Mouse (Mus musculus): ENCODE measurements at regions not wholly inside any gene's neighbourhood (a gene's known extent, or its start where the extent isn't known, plus 50 kb on each side); places are given as distances from the start of the nearest gene placed in this dataset.

GRCm38 (mm10) chr10:24410885-24411284, 184.4 kb upstream of the Ccn2 start:
- 83% methylated on average over 4 of the region's 4 CpGs for WGBS
- no peaks in the 10 kb centered on the region for H3K4me1 ChIP-seq (replicated peaks; ENCODE audit: control insufficient read depth, insufficient read depth, low read length)

GRCm38 (mm10) chr10:24422498-24423160, 172.6 kb upstream of the Ccn2 start:
- no peak overlapping the region for H3K27ac ChIP-seq (ENCODE audit: control insufficient read depth, insufficient read depth, low read length)
- TF ChIP-seq POLR2A (IDR thresholded peaks at IDR 0.05; ENCODE audit: control insufficient read depth, extremely low read depth, insufficient read depth, low read length, poor library complexity) (no peak), CTCF (IDR thresholded peaks at IDR 0.05; ENCODE audit: borderline replicate concordance, control insufficient read depth, extremely low read depth, insufficient read depth, low read length, poor library complexity) (no peak)
- WGBS, result 86% methylated on average over 4 of the region's 4 CpGs
- DNase-seq, result no peak
- H3K36me3 ChIP-seq (ENCODE audit: control insufficient read depth, insufficient read depth, low read length), result no peaks in the 10 kb centered on the region
- H3K4me3 ChIP-seq (ENCODE audit: control insufficient read depth, insufficient read depth, low read length), result no peak overlapping the region
- H3K4me1 ChIP-seq (replicated peaks; ENCODE audit: control insufficient read depth, insufficient read depth, low read length), result no peaks in the 10 kb centered on the region
- no peaks in the 10 kb centered on the region for H3K27me3 ChIP-seq (ENCODE audit: control insufficient read depth, insufficient read depth, low read length)

More at GRCm38 (mm10) chr10:24410885-24411284, 184.4 kb upstream of the Ccn2 start:
- Histone ChIP-seq H3K4me3 (ENCODE audit: control insufficient read depth, insufficient read depth, low read length) (no peak overlapping the region), H3K27me3 (ENCODE audit: control insufficient read depth, insufficient read depth, low read length) (no peaks in the 10 kb centered on the region), H3K36me3 (ENCODE audit: control insufficient read depth, insufficient read depth, low read length) (no peaks in the 10 kb centered on the region), H3K27ac (ENCODE audit: control insufficient read depth, insufficient read depth, low read length) (no peak overlapping the region)
- no peak for DNase-seq
- no peak for TF ChIP-seq CTCF (IDR thresholded peaks at IDR 0.05; ENCODE audit: borderline replicate concordance, control insufficient read depth, extremely low read depth, insufficient read depth, low read length, poor library complexity)

- Histone ChIP-seq H3K4me1 (replicated peaks; ENCODE audit: control insufficient read depth, insufficient read depth, low read length) (no peaks in the 10 kb centered on the region), H3K36me3 (ENCODE audit: control insufficient read depth, insufficient read depth, low read length) (no peaks in the 10 kb centered on the region), H3K27ac (ENCODE audit: control insufficient read depth, insufficient read depth, low read length) (no peak overlapping the region), H3K27me3 (ENCODE audit: control insufficient read depth, insufficient read depth, low read length) (no peaks in the 10 kb centered on the region), H3K4me3 (ENCODE audit: control insufficient read depth, insufficient read depth, low read length) (no peak overlapping the region)
- no peak for DNase-seq
- TF ChIP-seq CTCF (IDR thresholded peaks at IDR 0.05; ENCODE audit: borderline replicate concordance, control insufficient read depth, extremely low read depth, insufficient read depth, low read length, poor library complexity), result no peak
- no peak for TF ChIP-seq POLR2A (IDR thresholded peaks at IDR 0.05; ENCODE audit: control insufficient read depth, extremely low read depth, insufficient read depth, low read length, poor library complexity)
Measured at GRCm38 (mm10) chr10:24433737-24434367, 161.4 kb upstream of the Ccn2 start.

GRCm38 (mm10) chr10:24437177-24437576, 158.1 kb upstream of the Ccn2 start:
- 45% methylated on average over 2 of the region's 2 CpGs for whole genome bisulfite sequencing

GRCm38 (mm10) chr10:24444572-24444971, 150.7 kb upstream of the Ccn2 start:
- DNase-seq, result no peak
- no peaks in the 10 kb centered on the region for H3K27me3 ChIP-seq (ENCODE audit: control insufficient read depth, insufficient read depth, low read length)
- WGBS, result 89% methylated on average over 1 of the region's 1 CpGs
- H3K27ac ChIP-seq (ENCODE audit: control insufficient read depth, insufficient read depth, low read length), result no peak overlapping the region
- H3K4me1 ChIP-seq (replicated peaks; ENCODE audit: control insufficient read depth, insufficient read depth, low read length), result no peaks in the 10 kb centered on the region
- H3K4me3 ChIP-seq (ENCODE audit: control insufficient read depth, insufficient read depth, low read length), result no peak overlapping the region
- no peaks in the 10 kb centered on the region for H3K36me3 ChIP-seq (ENCODE audit: control insufficient read depth, insufficient read depth, low read length)
- TF ChIP-seq CTCF (IDR thresholded peaks at IDR 0.05; ENCODE audit: borderline replicate concordance, control insufficient read depth, extremely low read depth, insufficient read depth, low read length, poor library complexity) (no peak), POLR2A (IDR thresholded peaks at IDR 0.05; ENCODE audit: control insufficient read depth, extremely low read depth, insufficient read depth, low read length, poor library complexity) (no peak)

More at GRCm38 (mm10) chr10:24437177-24437576, 158.1 kb upstream of the Ccn2 start:
- DNase-seq, result no peak
- no peak for TF ChIP-seq POLR2A (IDR thresholded peaks at IDR 0.05; ENCODE audit: control insufficient read depth, extremely low read depth, insufficient read depth, low read length, poor library complexity)
- TF ChIP-seq CTCF (IDR thresholded peaks at IDR 0.05; ENCODE audit: borderline replicate concordance, control insufficient read depth, extremely low read depth, insufficient read depth, low read length, poor library complexity), result no peak
- Histone ChIP-seq H3K27me3 (ENCODE audit: control insufficient read depth, insufficient read depth, low read length) (no peaks in the 10 kb centered on the region), H3K4me1 (replicated peaks; ENCODE audit: control insufficient read depth, insufficient read depth, low read length) (no peaks in the 10 kb centered on the region), H3K36me3 (ENCODE audit: control insufficient read depth, insufficient read depth, low read length) (no peaks in the 10 kb centered on the region), H3K27ac (ENCODE audit: control insufficient read depth, insufficient read depth, low read length) (no peak overlapping the region; the same call in 1 of the 2 replicates), H3K4me3 (ENCODE audit: control insufficient read depth, insufficient read depth, low read length) (no peak overlapping the region)

- Histone ChIP-seq H3K4me1 (replicated peaks; ENCODE audit: control insufficient read depth, insufficient read depth, low read length) (no peaks in the 10 kb centered on the region), H3K27me3 (ENCODE audit: control insufficient read depth, insufficient read depth, low read length) (no peaks in the 10 kb centered on the region), H3K36me3 (ENCODE audit: control insufficient read depth, insufficient read depth, low read length) (no peaks in the 10 kb centered on the region), H3K27ac (ENCODE audit: control insufficient read depth, insufficient read depth, low read length) (no peak overlapping the region), H3K4me3 (ENCODE audit: control insufficient read depth, insufficient read depth, low read length) (no peak overlapping the region)
- no peak for DNase-seq
- 87% methylated on average over 6 of the region's 6 CpGs for WGBS
- TF ChIP-seq POLR2A (IDR thresholded peaks at IDR 0.05; ENCODE audit: control insufficient read depth, extremely low read depth, insufficient read depth, low read length, poor library complexity) (no peak), CTCF (IDR thresholded peaks at IDR 0.05; ENCODE audit: borderline replicate concordance, control insufficient read depth, extremely low read depth, insufficient read depth, low read length, poor library complexity) (no peak)
Measured at GRCm38 (mm10) chr10:24445036-24445435, 150.2 kb upstream of the Ccn2 start.
